Mouse (Mus musculus) limb, embryonic 12.5 days (tissue): ENCODE measurements around the gene 4930519P11Rik. TPM values are rescaled to one million over a fixed set of nuclear protein-coding genes. Genes with fewer than 3 reads are reported as not detected.

ENCODE experiments used
- ATAC-seq: fragments of 200-750 bp; cut with Nextera tagmentation; 2 replicates; pipeline ENCODE4 v1.8.0; 2017; ENCODE audit warnings: low read depth, moderate TSS enrichment; ENCODE audit not compliant: insufficient number of reproducible peaks, insufficient read depth, low FRiP score, low TSS enrichment
- H3K27ac ChIP-seq: fragments of 300-500 bp; sonication (generic); 2 replicates; pipeline ENCODE4 v1.5.1; 2016; ENCODE audit warnings: mild to moderate bottlenecking, moderate library complexity
- H3K27me3 ChIP-seq: fragments of 300-500 bp; sonication (generic); 2 replicates; pipeline ENCODE4 v1.6.1; 2016; ENCODE audit warnings: mild to moderate bottlenecking, moderate library complexity
- H3K36me3 ChIP-seq: fragments of 300-500 bp; sonication (generic); 2 replicates; pipeline ENCODE4 v1.6.1; 2016; ENCODE audit warnings: mild to moderate bottlenecking, moderate library complexity
- H3K4me1 ChIP-seq: fragments of 300-500 bp; sonication (generic); replicated peaks from 2 replicates; pipeline ENCODE4 v1.6.1; 2016
- H3K4me2 ChIP-seq: fragments of 300-500 bp; sonication (generic); 2 replicates; pipeline ENCODE4 v1.6.1; 2016; ENCODE audit warnings: mild to moderate bottlenecking, moderate library complexity
- H3K4me3 ChIP-seq: fragments of 300-500 bp; sonication (generic); replicated peaks from 2 replicates; pipeline ENCODE4 v1.5.1; 2016; ENCODE audit warnings: mild to moderate bottlenecking
- H3K9ac ChIP-seq: fragments of 300-500 bp; sonication (generic); replicated peaks from 2 replicates; pipeline ENCODE4 v1.6.1; 2016; ENCODE audit warnings: mild to moderate bottlenecking, moderate library complexity
- H3K9me3 ChIP-seq: fragments of 300-500 bp; sonication (generic); 2 replicates; pipeline ENCODE4 v1.6.1; 2016; ENCODE audit warnings: mild to moderate bottlenecking, moderate library complexity
- WGBS: fragments of 180-500 bp; shearing (Covaris S2); methylation state at CpG from one replicate; pipeline ENCODE4 v1.1.7; 2016; 5-methylcytosine and 5-hydroxymethylcytosine counted together
- polyA plus RNA-seq: library from polyadenylated mRNA; unstranded; fragments of >200 nt; fragmentation: Nextera tagmentation; extraction: Ambion mirVana; gene quantifications from 2 replicates; pipeline ENCODE4 v1.2.1, GENCODE M21; 2016

The 4930519P11Rik gene
- not detected in 2 replicates for polyA plus RNA-seq

- H3K27me3 ChIP-seq = peaks cover 6% of the 10 kb centered on the region; the same call in 1 of the 2 replicates
- H3K9me3 ChIP-seq = no peaks in the 10 kb centered on the region
- H3K9ac ChIP-seq = peak within 1 kb of the TSS; percentile 75
- H3K27ac ChIP-seq = peak within 1 kb of the TSS; percentile 96
- H3K4me1 ChIP-seq = peaks cover 8% of the 10 kb centered on the region
- ATAC-seq = peak; percentile 92
- WGBS = under 1% methylated on average over 96 of the region's 98 CpGs
- H3K4me2 ChIP-seq = peak within 1 kb of the TSS; percentile 67
- peak within 1 kb of the TSS; percentile 55 for H3K4me3 ChIP-seq
- no peaks in the 10 kb centered on the region for H3K36me3 ChIP-seq
Measured at GRCm38 (mm10) chr2:154613118-154614115, at the start of gene 4930519P11Rik, which contains the start of gene Zfp341. 4930519P11Rik (minus strand) TSS chr2:154613437. Zfp341 (plus strand) TSS chr2:154613297.

- WGBS = 92% methylated on average over 4 of the region's 5 CpGs
Measured at GRCm38 (mm10) chr2:154659531-154660074, 46.4 kb upstream of the 4930519P11Rik start.

GRCm38 (mm10) chr2:154659070-154659469 lies 45.8 kb upstream of the 4930519P11Rik start:
- Histone ChIP-seq H3K4me2 (peak overlapping the region; percentile 84), H3K9ac (no peak overlapping the region), H3K27me3 (no peaks in the 10 kb centered on the region), H3K4me3 (0 out of 2 replicates have a peak overlapping the region, but pooled peaks have one; percentile 76), H3K27ac (no peak overlapping the region), H3K4me1 (peaks cover 21% of the 10 kb centered on the region), H3K36me3 (peaks cover 18% of the 10 kb centered on the region; the same call in 1 of the 2 replicates), H3K9me3 (no peaks in the 10 kb centered on the region)
- ATAC-seq = no peak
- 88% methylated on average over 4 of the region's 4 CpGs for WGBS

More at GRCm38 (mm10) chr2:154659531-154660074, 46.4 kb upstream of the 4930519P11Rik start:
- H3K27me3 ChIP-seq = no peaks in the 10 kb centered on the region
- ATAC-seq = no peak
- H3K27ac ChIP-seq = no peak overlapping the region
- peaks cover 21% of the 10 kb centered on the region for H3K4me1 ChIP-seq
- H3K4me2 ChIP-seq = peak overlapping the region; percentile 84; the same call in 1 of the 2 replicates
- peaks cover 22% of the 10 kb centered on the region; the same call in 1 of the 2 replicates for H3K36me3 ChIP-seq
- no peak overlapping the region for H3K4me3 ChIP-seq
- H3K9ac ChIP-seq = no peak overlapping the region
- no peaks in the 10 kb centered on the region for H3K9me3 ChIP-seq

- peaks cover 18% of the 10 kb centered on the region; the same call in 1 of the 2 replicates for H3K36me3 ChIP-seq
- no peak for ATAC-seq
- 15% methylated on average over 12 of the region's 12 CpGs for WGBS
- H3K4me3 ChIP-seq = peak overlapping the region; percentile 76
- no peaks in the 10 kb centered on the region for H3K27me3 ChIP-seq
- no peaks in the 10 kb centered on the region for H3K9me3 ChIP-seq
- H3K4me2 ChIP-seq = peak overlapping the region; percentile 84
- H3K27ac ChIP-seq = peak overlapping the region; percentile 86
- peak overlapping the region; percentile 86 for H3K9ac ChIP-seq
- H3K4me1 ChIP-seq = peaks cover 21% of the 10 kb centered on the region
Measured at GRCm38 (mm10) chr2:154657486-154658237, 44.4 kb upstream of the 4930519P11Rik start.

- peaks cover 17% of the 10 kb centered on the region; the same call in 1 of the 2 replicates for H3K36me3 ChIP-seq
- H3K9me3 ChIP-seq = no peaks in the 10 kb centered on the region
- H3K4me3 ChIP-seq = peak overlapping the region; percentile 76
- ATAC-seq = peak; percentile 99
- H3K4me1 ChIP-seq = peaks cover 21% of the 10 kb centered on the region
- peak overlapping the region; percentile 86 for H3K27ac ChIP-seq
- WGBS = under 1% methylated on average over 66 of the region's 67 CpGs
- H3K4me2 ChIP-seq = peak overlapping the region; percentile 84
- no peaks in the 10 kb centered on the region for H3K27me3 ChIP-seq
- H3K9ac ChIP-seq = peak overlapping the region; percentile 86
Measured at GRCm38 (mm10) chr2:154656710-154657485, 43.7 kb upstream of the 4930519P11Rik start.

GRCm38 (mm10) chr2:154655878-154656414 lies 42.7 kb upstream of the 4930519P11Rik start:
- Histone ChIP-seq H3K4me3 (peak overlapping the region; percentile 76; the same call in 1 of the 2 replicates), H3K27ac (no peak overlapping the region)
- WGBS = 72% methylated on average over 2 of the region's 2 CpGs

GRCm38 (mm10) chr2:154654976-154655375 lies 41.7 kb upstream of the 4930519P11Rik start:
- no peak for ATAC-seq
- H3K4me2 ChIP-seq = no peak overlapping the region
- no peaks in the 10 kb centered on the region for H3K27me3 ChIP-seq
- H3K36me3 ChIP-seq = no peaks in the 10 kb centered on the region
- H3K9ac ChIP-seq = no peak overlapping the region
- no peaks in the 10 kb centered on the region for H3K9me3 ChIP-seq
- H3K4me1 ChIP-seq = peaks cover 21% of the 10 kb centered on the region
- no peak overlapping the region for H3K4me3 ChIP-seq
- no peak overlapping the region for H3K27ac ChIP-seq
- WGBS = 92% methylated on average over 12 of the region's 12 CpGs

More at GRCm38 (mm10) chr2:154655878-154656414, 42.7 kb upstream of the 4930519P11Rik start:
- no peak overlapping the region for H3K9ac ChIP-seq
- H3K36me3 ChIP-seq = peaks cover 7% of the 10 kb centered on the region; the same call in 1 of the 2 replicates
- ATAC-seq = no peak
- peaks cover 21% of the 10 kb centered on the region for H3K4me1 ChIP-seq
- H3K9me3 ChIP-seq = no peaks in the 10 kb centered on the region
- no peaks in the 10 kb centered on the region for H3K27me3 ChIP-seq
- peak overlapping the region; percentile 84 for H3K4me2 ChIP-seq

- H3K9me3 ChIP-seq = no peaks in the 10 kb centered on the region
- ATAC-seq = no peak
- no peaks in the 10 kb centered on the region for H3K4me1 ChIP-seq
- H3K4me2 ChIP-seq = no peak within 1 kb of the TSS
- H3K36me3 ChIP-seq = no peaks in the 10 kb centered on the region
- no peak within 1 kb of the TSS for H3K27ac ChIP-seq
- no peaks in the 10 kb centered on the region for H3K27me3 ChIP-seq
- H3K9ac ChIP-seq = no peak within 1 kb of the TSS
- no peak within 1 kb of the TSS for H3K4me3 ChIP-seq
- 53% methylated on average over 8 of the region's 8 CpGs for WGBS
Measured at GRCm38 (mm10) chr2:154651363-154651762, 38.1 kb upstream of the 4930519P11Rik start, which contains the start of gene Chmp4b. Chmp4b (plus strand) TSS chr2:154651705.

GRCm38 (mm10) chr2:154650404-154650803 lies 37.2 kb upstream of the 4930519P11Rik start:
- no peak overlapping the region for H3K9ac ChIP-seq
- no peak overlapping the region for H3K4me3 ChIP-seq
- 84% methylated on average over 3 of the region's 3 CpGs for WGBS
- no peaks in the 10 kb centered on the region for H3K9me3 ChIP-seq
- H3K4me2 ChIP-seq = no peak overlapping the region
- no peak overlapping the region for H3K27ac ChIP-seq
- H3K27me3 ChIP-seq = no peaks in the 10 kb centered on the region
- ATAC-seq = no peak
- H3K4me1 ChIP-seq = no peaks in the 10 kb centered on the region
- peaks cover 8% of the 10 kb centered on the region for H3K36me3 ChIP-seq

GRCm38 (mm10) chr2:154648086-154648485 lies 34.8 kb upstream of the 4930519P11Rik start:
- no peak overlapping the region for H3K9ac ChIP-seq
- 31% methylated on average over 3 of the region's 3 CpGs for WGBS
- H3K27ac ChIP-seq = no peak overlapping the region
- no peaks in the 10 kb centered on the region for H3K9me3 ChIP-seq
- H3K4me2 ChIP-seq = no peak overlapping the region
- ATAC-seq = no peak
- no peaks in the 10 kb centered on the region for H3K27me3 ChIP-seq
- H3K36me3 ChIP-seq = peaks cover 24% of the 10 kb centered on the region
- no peaks in the 10 kb centered on the region for H3K4me1 ChIP-seq
- H3K4me3 ChIP-seq = no peak overlapping the region
